Mouse (Mus musculus) regulatory T cell (primary cell): ENCODE results near the gene Mapk11.

Experiments
- in situ Hi-C: fragments of 300-600 bp; cut with MboI, MseI; formaldehyde crosslinking; loops from one replicate; pipeline ENCODE4 v1.15.1; 2025; ENCODE audit warnings: high pct_unique_total_duplicates

Mapk11 gene

GRCm38 (mm10) chr15:89149271-89150040, at the start of gene Mapk11:
Mapk11 (minus strand) TSS chr15:89149628.
- in situ Hi-C loops, result loop anchor here (5.0 kb wide), 1 partner anchor 48 kb away; the partner anchor contains the start of gene Dennd6b

DNA sequence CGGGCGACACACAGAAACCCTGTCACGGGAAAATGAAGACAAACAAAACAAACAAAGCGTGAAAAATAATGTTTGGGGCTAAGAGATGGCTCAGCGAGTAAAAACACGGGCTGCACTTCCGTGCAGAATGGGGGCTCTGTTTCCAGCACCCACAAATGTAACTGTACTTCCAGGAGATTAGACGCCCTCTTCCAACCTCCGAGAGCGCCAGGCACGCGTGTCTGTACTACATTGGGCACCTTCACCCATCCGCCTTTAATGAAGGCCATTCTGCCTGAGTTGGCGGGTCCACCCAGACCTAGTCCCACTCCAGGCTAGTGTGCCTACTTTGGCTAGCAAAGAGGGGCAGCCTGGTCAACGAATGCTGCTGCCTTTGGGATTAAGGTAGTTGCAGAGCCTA, 47.6 kb upstream of the Mapk11 start:
- in situ Hi-C loops, result loop anchor here (5.0 to 10.0 kb wide), 2 partner anchors 50 to 1028 kb away; partner anchors contain the start of genes Alg10b and Mapk11

DNA sequence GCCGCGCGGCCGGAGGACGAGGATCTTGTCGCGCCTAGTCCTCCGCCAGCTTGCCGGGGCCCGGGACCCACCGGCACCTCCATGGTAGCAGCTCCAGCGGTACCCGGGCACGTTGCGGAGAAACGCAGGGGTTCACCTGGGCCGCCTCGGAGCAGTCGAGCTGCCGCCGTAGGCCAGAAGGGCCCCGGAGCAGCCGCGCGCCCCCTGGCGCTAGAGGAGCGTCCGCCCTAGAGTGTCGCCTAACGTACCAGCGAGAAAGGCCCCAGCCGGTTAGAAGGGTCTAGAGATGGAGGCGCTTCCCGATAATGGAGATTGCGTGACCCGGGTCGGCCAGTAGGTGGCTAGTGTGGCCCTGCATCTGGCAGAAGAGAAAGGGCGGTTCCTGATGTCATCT, 46.9 kb upstream of the Mapk11 start, which contains the start of gene Dennd6b:
TSS of gene Dennd6b (minus strand) at position 184 of the 394 bp plus-strand sequence.
- in situ Hi-C loops, result loop anchor here (5.0 to 10.0 kb wide), 2 partner anchors 49 to 1028 kb away; partner anchors contain the start of genes Alg10b and Mapk11

DNA sequence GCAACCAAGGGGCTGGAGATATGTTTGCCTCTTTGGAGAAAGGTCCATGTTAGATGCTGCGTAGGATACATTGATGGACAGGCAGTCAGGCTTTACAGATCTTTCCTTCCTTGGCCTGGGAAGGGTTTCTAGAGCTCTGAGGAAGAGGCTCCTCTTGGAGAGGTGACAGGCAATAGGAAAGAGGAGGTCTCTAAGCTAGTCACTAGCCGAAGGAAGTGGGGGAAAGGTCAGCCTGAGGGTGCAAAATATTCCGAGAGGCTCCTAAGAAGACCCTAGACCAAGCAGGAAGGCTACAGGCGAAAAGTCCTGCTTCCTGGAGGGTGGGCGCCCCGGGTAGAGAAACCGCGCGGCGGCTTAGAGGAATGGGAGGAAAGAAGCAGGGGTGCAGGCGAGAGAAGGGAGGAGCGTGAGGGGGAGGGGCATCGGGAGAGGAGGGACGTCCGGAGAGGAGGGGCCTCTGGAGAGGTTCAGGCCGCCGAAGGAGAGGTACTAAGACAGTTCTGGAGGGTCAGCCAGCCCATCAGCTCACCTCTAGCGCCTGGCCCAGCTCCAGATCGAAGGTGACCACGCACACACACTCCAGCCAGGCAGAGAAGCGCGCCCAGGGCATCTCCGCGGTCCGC, 46.4 kb upstream of the Mapk11 start:
- in situ Hi-C loops, result loop anchor here (5.0 to 10.0 kb wide), 2 partner anchors 48 to 1029 kb away; partner anchors contain the start of genes Alg10b and Mapk11

- in situ Hi-C loops, result loop anchor here (5.0 to 10.0 kb wide), 2 partner anchors 48 to 1030 kb away; partner anchors contain the start of genes Alg10b and Mapk11
Measured at GRCm38 (mm10) chr15:89195261-89195681, 45.8 kb upstream of the Mapk11 start.

GRCm38 (mm10) chr15:89184937-89185227, 35.5 kb upstream of the Mapk11 start:
- in situ Hi-C loops, result no loop called here

DNA sequence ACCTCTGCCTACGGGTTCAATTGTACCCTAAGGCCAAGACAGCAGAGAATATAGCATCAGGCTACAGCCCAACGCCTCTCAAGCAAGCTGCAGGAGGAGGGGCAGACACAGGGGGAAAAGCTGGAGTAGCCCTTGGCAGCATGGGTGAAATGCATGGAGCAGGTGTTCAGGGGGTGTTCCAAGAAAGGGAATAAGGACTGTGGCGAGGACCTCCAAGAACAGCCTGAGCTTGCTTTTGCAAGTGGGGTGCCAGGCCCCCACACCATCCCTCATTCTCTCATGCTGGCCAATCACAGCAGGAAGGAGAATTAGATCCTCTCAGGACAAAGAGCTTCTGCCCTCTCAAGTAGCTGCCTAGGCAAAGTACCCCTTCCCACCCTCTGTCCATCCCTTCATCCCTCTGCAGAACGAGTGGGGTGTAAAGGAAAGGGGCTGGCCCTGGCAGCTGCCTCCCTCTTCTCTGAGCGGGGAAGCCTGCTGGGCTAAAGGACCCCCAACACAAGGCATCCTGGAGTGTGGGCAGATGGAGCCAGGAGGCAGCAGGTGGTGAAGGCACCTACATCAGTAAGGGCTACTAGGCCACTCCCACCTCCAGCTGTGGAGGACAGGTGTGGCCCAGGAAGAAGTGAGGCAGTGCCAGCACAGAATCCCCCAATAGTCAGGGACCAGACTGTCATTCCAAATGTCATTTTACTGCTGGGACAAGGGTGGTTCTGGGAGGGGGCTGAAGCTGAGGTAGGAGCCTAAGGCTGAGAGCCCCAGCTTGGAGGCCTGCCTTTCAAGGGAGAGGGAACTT, 34.9 kb upstream of the Mapk11 start:
- in situ Hi-C loops, result no loop called here

DNA sequence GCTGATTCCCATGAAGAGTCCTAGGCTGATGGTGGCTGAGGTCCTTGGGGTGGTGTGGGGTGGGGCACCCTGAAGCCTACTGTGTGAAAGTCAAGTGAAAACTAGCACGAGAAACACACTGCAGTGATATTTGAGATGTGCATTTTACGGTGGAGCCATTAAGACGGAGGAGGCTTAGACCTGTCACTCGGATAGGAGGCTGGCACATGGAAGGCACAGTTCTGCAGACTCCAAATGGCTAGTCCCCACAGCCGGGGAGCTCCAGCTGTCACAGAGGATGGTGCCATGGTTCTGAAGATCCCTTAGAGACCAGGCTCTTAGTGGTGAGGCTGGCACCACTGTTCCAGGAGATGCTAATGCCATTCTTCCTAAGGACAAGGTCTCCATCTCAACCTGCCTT, 33.4 kb upstream of the Mapk11 start:
- in situ Hi-C loops, result no loop called here

DNA sequence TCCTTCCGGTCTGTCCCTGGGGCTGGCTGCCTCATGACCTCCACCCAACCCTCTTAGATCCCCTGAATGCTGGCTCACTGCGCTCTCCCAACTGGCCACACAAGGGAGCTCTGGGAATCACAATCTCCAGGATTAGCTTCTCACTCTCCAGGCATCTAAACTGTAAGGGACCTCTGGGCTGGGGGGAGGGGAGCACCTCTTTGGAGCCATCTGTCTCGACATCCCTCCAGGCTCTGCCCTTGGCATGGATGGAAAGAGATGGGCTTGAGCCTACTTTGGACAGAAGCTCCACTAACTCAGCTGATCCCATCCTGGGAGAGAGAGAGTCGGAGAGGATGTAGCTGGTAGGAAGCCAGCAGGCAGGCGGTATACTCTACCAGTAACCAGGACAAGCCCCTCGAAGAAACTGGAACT, 32.9 kb upstream of the Mapk11 start:
- in situ Hi-C loops, result no loop called here

DNA sequence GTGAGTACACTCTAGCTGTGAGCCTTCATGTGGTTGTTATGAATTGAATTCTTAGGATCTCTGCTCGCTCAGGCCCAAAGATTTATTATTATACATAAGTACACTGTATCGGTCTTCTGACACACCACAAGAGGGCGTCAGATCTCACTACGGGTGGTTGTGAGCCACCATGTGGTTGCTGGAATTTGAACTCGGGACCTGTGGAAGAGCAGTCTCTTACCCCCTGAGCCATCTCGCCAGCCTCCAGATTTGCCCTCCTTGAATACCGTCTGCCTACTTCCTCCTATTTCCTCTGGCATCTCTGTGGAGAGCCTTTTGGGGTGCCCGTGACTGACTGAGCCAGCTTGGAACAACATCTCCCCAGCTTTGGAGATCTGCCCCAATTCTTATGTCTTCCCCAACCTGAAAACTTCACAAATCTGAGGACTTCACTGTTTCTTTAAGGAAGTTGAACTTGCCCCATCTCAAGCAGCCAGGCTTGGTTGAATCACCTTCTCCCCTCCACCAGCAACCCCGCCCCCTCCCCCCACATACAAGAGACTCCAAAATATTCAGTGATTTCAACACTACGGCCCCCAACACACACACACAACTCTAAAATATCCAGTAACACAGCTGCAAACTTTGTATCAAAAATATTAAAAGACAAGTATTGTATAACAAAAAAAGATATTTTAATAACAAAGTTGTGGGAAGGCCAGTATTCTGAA, 32.3 kb upstream of the Mapk11 start:
- in situ Hi-C loops, result no loop called here

- in situ Hi-C loops, result no loop called here
Measured at GRCm38 (mm10) chr15:89180571-89181229, 31.3 kb upstream of the Mapk11 start, which contains the start of gene Plxnb2. Plxnb2 (minus strand) TSS chr15:89180788.

- in situ Hi-C loops, result no loop called here
Measured at GRCm38 (mm10) chr15:89180081-89180541, 30.7 kb upstream of the Mapk11 start.

- in situ Hi-C loops, result no loop called here
Measured at GRCm38 (mm10) chr15:89179630-89179964, 30.2 kb upstream of the Mapk11 start.

DNA sequence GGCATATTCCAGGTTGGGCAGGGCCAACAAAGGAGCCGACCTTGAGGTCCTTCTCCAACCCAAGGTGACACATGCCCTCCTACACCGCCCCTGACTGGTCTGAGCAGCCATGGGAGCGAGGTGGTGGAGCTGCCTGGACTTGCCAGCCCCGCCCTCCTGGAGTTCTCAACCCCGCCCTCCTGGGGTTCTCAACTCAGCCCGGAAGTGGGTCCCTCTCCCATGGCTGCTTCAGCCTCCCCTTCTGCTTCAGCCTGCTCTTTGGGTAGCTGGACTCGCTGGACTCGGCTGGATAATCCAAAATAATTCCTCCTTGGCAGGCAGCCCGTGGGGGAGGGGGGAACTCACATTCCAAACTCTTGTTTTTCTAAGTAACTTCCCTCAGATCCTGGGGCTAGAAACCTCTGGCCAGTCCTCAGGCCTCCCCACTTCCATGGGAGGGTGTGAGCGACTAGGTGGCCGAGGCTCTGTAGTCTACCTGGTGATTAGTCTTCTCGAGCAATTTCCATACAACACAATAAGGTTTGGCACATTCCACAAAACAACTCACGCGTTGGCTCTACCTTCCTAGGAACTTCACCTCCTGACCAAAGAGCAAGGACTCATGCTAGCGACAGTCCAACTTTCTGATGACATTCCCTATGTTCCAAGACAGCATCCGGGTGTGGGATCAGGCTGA, 29.7 kb upstream of the Mapk11 start:
- in situ Hi-C loops, result no loop called here

GRCm38 (mm10) chr15:89178260-89178860, 28.9 kb upstream of the Mapk11 start:
- in situ Hi-C loops, result no loop called here

- in situ Hi-C loops, result no loop called here
Measured at GRCm38 (mm10) chr15:89177576-89178259, 28.3 kb upstream of the Mapk11 start.

DNA sequence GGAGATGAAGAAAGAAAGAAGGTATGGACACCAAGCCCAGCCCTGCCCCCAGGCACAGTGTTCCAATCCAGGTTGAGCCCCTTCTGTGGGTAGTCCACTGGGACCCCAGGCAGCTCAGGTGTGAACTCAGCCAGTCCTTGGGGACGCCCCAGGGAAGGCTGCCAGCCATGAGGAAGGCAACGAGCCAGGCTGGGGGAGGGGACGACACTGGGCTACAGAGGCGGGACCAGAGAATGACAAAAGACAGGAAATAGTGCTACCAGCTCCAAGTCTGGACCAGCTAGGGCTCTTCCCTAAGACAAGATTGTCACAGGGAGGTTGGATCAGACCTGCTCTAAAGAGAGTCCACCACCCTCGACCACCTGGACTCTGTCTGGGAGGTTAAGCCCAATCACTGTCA, 27.7 kb upstream of the Mapk11 start:
- in situ Hi-C loops, result no loop called here

DNA sequence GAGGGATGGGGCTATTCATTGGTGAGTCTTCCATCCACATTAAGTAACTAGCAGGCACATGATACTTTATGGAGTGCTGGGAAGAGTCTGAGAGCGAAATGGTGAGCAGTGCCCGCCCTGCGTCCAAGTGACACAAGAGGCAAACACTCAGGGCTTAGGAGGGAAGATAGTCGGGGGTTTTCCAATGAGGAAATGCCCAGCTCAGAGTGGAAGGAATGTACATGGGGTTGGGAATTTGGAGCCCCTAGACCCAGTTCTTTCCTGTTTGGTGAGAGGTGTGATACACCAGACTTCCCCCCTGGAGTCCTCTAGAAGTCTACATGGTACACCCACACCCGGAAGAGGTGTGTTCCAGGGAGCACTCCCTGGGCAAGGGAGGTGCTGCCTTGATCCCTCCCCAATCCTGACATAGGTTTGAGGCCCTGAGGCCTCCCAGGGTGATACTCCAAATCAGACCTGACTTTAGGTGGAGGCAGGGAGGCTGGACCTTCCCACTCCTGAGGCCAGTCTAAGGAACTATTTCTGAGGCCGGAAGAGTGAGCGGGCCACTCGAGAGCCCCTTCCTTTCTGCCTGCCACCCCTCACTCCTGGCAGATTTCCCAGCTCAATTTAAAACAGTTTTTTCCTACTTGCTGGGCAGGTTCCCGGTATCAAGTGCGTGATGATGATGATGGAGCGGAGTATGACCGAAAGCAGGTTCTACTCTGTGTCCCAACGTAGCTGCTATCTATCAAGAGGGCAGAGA, 26.2 kb upstream of the Mapk11 start:
- in situ Hi-C loops, result no loop called here
